Mouse (Mus musculus) MEL (cell line): Measurements from ENCODE around the gene Brat1.

Source experiments
- BHLHE40 ChIP-seq: IDR thresholded peaks from 2 replicates; pipeline ENCODE4 v1.6.1; 2012; ENCODE audit warnings: low read depth, mild to moderate bottlenecking, inconsistent platforms, low read length, improper control_type of control experiment, borderline replicate concordance
- CTCF ChIP-seq, 3 experiments: IDR thresholded peaks in 2 of 3; conservative IDR thresholded peaks in 1 of 3; 2 replicates each; pipeline ENCODE4 v1.5.1; 2011 to 2012; ENCODE audit warnings: low read length in 3 of 3, low read depth in 2 of 3, mild to moderate bottlenecking in 2 of 3, improper control_type of control experiment in 1 of 3, inconsistent platforms in 1 of 3, mixed read lengths in 1 of 3, moderate library complexity in 1 of 3; ENCODE audit not compliant: control insufficient read depth in 1 of 3, insufficient read depth in 1 of 3, poor library complexity in 1 of 3, severe bottlenecking in 1 of 3
- E2F4 ChIP-seq: IDR thresholded peaks from 2 replicates; pipeline ENCODE4 v1.6.1; 2011; ENCODE audit warnings: low read depth, low read length, improper control_type of control experiment, borderline replicate concordance
- ELF1 ChIP-seq: IDR thresholded peaks from 2 replicates; pipeline ENCODE4 v1.6.1; 2014; ENCODE audit warnings: low read depth, mild to moderate bottlenecking, inconsistent platforms, low read length, improper control_type of control experiment, moderate library complexity
- ETS1 ChIP-seq: IDR thresholded peaks from 2 replicates; pipeline ENCODE4 v1.6.1; 2012; ENCODE audit warnings: low read depth, mild to moderate bottlenecking, inconsistent platforms, low read length, improper control_type of control experiment, moderate library complexity
- KAT2A ChIP-seq: conservative IDR thresholded peaks from 2 replicates; pipeline ENCODE4 v1.6.1; 2012; ENCODE audit warnings: low read depth, low read length, improper control_type of control experiment, inconsistent platforms
- MXI1 ChIP-seq: IDR thresholded peaks from 2 replicates; pipeline ENCODE4 v1.6.1; 2011; ENCODE audit warnings: mild to moderate bottlenecking, low read depth, low read length, improper control_type of control experiment
- NELFE ChIP-seq: IDR thresholded peaks from 2 replicates; pipeline ENCODE4 v1.6.1; 2011; ENCODE audit warnings: low read depth, low read length, improper control_type of control experiment
- POLR2A ChIP-seq, 2 experiments: IDR thresholded peaks; 2 replicates each; pipeline ENCODE4 v1.6.1; 2011 to 2012; ENCODE audit warnings: low read length in 2 of 2, mild to moderate bottlenecking in 2 of 2, control low read depth in 1 of 2, improper control_type of control experiment in 1 of 2, low read depth in 1 of 2, moderate library complexity in 1 of 2; ENCODE audit not compliant: control insufficient read depth in 1 of 2, insufficient read depth in 1 of 2, poor library complexity in 1 of 2
- RAD21 ChIP-seq: IDR thresholded peaks from 2 replicates; pipeline ENCODE4 v1.6.1; 2011; ENCODE audit warnings: mild to moderate bottlenecking, low read depth, low read length, improper control_type of control experiment
- SMC3 ChIP-seq: IDR thresholded peaks from 2 replicates; pipeline ENCODE4 v1.6.1; 2011; ENCODE audit warnings: low read depth, low read length, improper control_type of control experiment
- ZKSCAN1 ChIP-seq: IDR thresholded peaks from 2 replicates; pipeline ENCODE4 v1.6.1; 2012; ENCODE audit warnings: low read depth, mild to moderate bottlenecking, inconsistent platforms, low read length, improper control_type of control experiment, moderate library complexity

DNA sequence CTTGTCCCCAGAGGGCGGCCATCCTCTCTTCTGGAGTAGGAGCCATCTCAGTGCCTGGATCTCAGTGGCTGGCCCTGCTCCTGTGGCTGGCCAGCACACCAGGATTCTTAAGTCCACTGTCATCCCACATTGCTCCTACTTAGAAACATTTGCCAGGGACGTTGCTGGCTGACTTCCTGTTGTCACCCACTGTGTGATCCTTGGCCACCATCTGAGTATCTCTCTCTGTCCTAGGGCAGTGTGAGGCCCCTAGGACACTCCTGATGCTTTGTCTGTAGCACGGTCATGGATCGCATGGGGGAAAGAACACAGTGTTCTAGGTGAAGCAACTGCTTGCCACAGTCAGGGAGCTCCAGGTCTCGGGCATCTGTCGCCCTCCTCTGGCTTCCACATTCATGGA lies 5.5 kb downstream of the Brat1 start:
- TF ChIP-seq MXI1 (no peak), CTCF (IDR thresholded peaks at IDR 0.05 in 2 of 3, conservative IDR thresholded peaks at IDR 0.05 in 1 of 3; ENCODE audit: control insufficient read depth in 1 of 3, insufficient read depth in 1 of 3, low read depth in 2 of 3, low read length in 3 of 3, poor library complexity in 1 of 3, severe bottlenecking in 1 of 3) (no peak), POLR2A (IDR thresholded peaks at IDR 0.05; ENCODE audit: control insufficient read depth in 1 of 2, insufficient read depth in 1 of 2, low read depth in 1 of 2, low read length in 2 of 2, poor library complexity in 1 of 2) (no peak), KAT2A (no peak), E2F4 (no peak), ELF1 (no peak), ETS1 (no peak), NELFE (no peak), BHLHE40 (no peak), SMC3 (no peak), RAD21 (no peak), ZKSCAN1 (no peak)
